Mouse (Mus musculus): ENCODE measurements around the gene Atp6v1g2. TPM values are rescaled to one million over a fixed set of nuclear protein-coding genes. Genes with fewer than 3 reads are reported as not detected.

Gene Atp6v1g2
- polyA plus RNA-seq, 1 experiment from 2014 or later, result 52.4 TPM

Small RNA genes within 50 kb of the gene (microRNA-seq; reads per million reads assigned to microRNA genes)
- gene Mir6973a (not detected), gene Mir6974 (not detected), gene Mir6975 (1.2 reads per million), gene Mir8094 (0.70 reads per million)

Other genes starting within 250 kb of the Atp6v1g2 start
- gene Vars, start 232.7 kb upstream of the Atp6v1g2 start, polyA plus RNA-seq (2015; fragmentation: Nextera tagmentation; extraction: Ambion mirVana), result 57.3 TPM in 2 replicates
- 0.16 and 0.18 TPM in 2 replicates for gene Vwa7, start 217.1 kb upstream of the Atp6v1g2 start, polyA plus RNA-seq (2015; fragmentation: Nextera tagmentation; extraction: Ambion mirVana)
- gene Sapcd1, start 205.6 kb upstream of the Atp6v1g2 start, polyA plus RNA-seq (2015; fragmentation: Nextera tagmentation; extraction: Ambion mirVana), result 2.5 and 2.9 TPM in 2 replicates
- 2.7 and 3.5 TPM in 2 replicates for gene Msh5, start 186.9 kb upstream of the Atp6v1g2 start, polyA plus RNA-seq (2015; fragmentation: Nextera tagmentation; extraction: Ambion mirVana)
- 100 and 102 TPM in 2 replicates for gene Clic1, start 183.7 kb upstream of the Atp6v1g2 start, polyA plus RNA-seq (2015; fragmentation: Nextera tagmentation; extraction: Ambion mirVana)
- 420 and 426 TPM in 2 replicates for gene Ddah2, start 174.6 kb upstream of the Atp6v1g2 start, polyA plus RNA-seq (2015; fragmentation: Nextera tagmentation; extraction: Ambion mirVana)
- not detected in 2 replicates for gene Ly6g6c, start 168.3 kb upstream of the Atp6v1g2 start, polyA plus RNA-seq (2015; fragmentation: Nextera tagmentation; extraction: Ambion mirVana)
- 0.25 and 0.31 TPM in 2 replicates for gene Mpig6b, start 167.5 kb upstream of the Atp6v1g2 start, polyA plus RNA-seq (2015; fragmentation: Nextera tagmentation; extraction: Ambion mirVana)
- 0.45 TPM in 1 of 2 replicates, not detected in the other for gene Ly6g6e, start 156.8 kb upstream of the Atp6v1g2 start, polyA plus RNA-seq (2015; fragmentation: Nextera tagmentation; extraction: Ambion mirVana)
- 0.61 and 1.1 TPM in 2 replicates for gene Ly6g6d, start 155.6 kb upstream of the Atp6v1g2 start, polyA plus RNA-seq (2015; fragmentation: Nextera tagmentation; extraction: Ambion mirVana)
- 0.19 and 0.28 TPM in 2 replicates for gene Ly6g6f, start 148.1 kb upstream of the Atp6v1g2 start, polyA plus RNA-seq (2015; fragmentation: Nextera tagmentation; extraction: Ambion mirVana)
- gene Abhd16a, start 144.4 kb upstream of the Atp6v1g2 start, polyA plus RNA-seq (2015; fragmentation: Nextera tagmentation; extraction: Ambion mirVana), result 86.9 and 93.8 TPM in 2 replicates
- 0.36 TPM in 1 of 2 replicates, not detected in the other for gene Ly6g5c, start 125.4 kb upstream of the Atp6v1g2 start, polyA plus RNA-seq (2015; fragmentation: Nextera tagmentation; extraction: Ambion mirVana)
- gene Ly6g5b, start 118.2 kb upstream of the Atp6v1g2 start, polyA plus RNA-seq (2015; fragmentation: Nextera tagmentation; extraction: Ambion mirVana), result 1.1 and 1.9 TPM in 2 replicates
- gene Gpank1, start 112.2 kb upstream of the Atp6v1g2 start, polyA plus RNA-seq (2015; fragmentation: Nextera tagmentation; extraction: Ambion mirVana), result 21.6 and 24.4 TPM in 2 replicates
- gene Csnk2b, start 111.6 kb upstream of the Atp6v1g2 start, polyA plus RNA-seq (2015; fragmentation: Nextera tagmentation; extraction: Ambion mirVana), result 317 and 322 TPM in 2 replicates
- 10.2 and 11.2 TPM in 2 replicates for gene D17H6S53E, start 107.3 kb upstream of the Atp6v1g2 start, polyA plus RNA-seq (2015; fragmentation: Nextera tagmentation; extraction: Ambion mirVana)
- 0.34 and 0.84 TPM in 2 replicates for gene Apom, start 101.6 kb upstream of the Atp6v1g2 start, polyA plus RNA-seq (2015; fragmentation: Nextera tagmentation; extraction: Ambion mirVana)
- gene Bag6, start 98.5 kb upstream of the Atp6v1g2 start, polyA plus RNA-seq (2015; fragmentation: Nextera tagmentation; extraction: Ambion mirVana), result 76.5 and 81.9 TPM in 2 replicates
- gene Prrc2a, start 68.8 kb upstream of the Atp6v1g2 start, polyA plus RNA-seq (2015; fragmentation: Nextera tagmentation; extraction: Ambion mirVana), result 181 and 196 TPM in 2 replicates
- 8.7 and 11.6 TPM in 2 replicates for gene Aif1, start 57.6 kb upstream of the Atp6v1g2 start, polyA plus RNA-seq (2015; fragmentation: Nextera tagmentation; extraction: Ambion mirVana)
- 6.8 and 8.9 TPM in 2 replicates for gene Lst1, start 45.2 kb upstream of the Atp6v1g2 start, polyA plus RNA-seq (2015; fragmentation: Nextera tagmentation; extraction: Ambion mirVana)
- 0.44 and 0.52 TPM in 2 replicates for gene Ltb, start 39.2 kb upstream of the Atp6v1g2 start, polyA plus RNA-seq (2015; fragmentation: Nextera tagmentation; extraction: Ambion mirVana)
- gene Tnf, start 31.7 kb upstream of the Atp6v1g2 start, polyA plus RNA-seq (2015; fragmentation: Nextera tagmentation; extraction: Ambion mirVana), result not detected in 2 replicates
- gene Lta, start 28.3 kb upstream of the Atp6v1g2 start, polyA plus RNA-seq (2015; fragmentation: Nextera tagmentation; extraction: Ambion mirVana), result 0.23 and 0.27 TPM in 2 replicates
- 0.57 and 0.83 TPM in 2 replicates for gene Gm16181, start 12.8 kb upstream of the Atp6v1g2 start, polyA plus RNA-seq (2015; fragmentation: Nextera tagmentation; extraction: Ambion mirVana)
- 8.4 and 10.8 TPM in 2 replicates for gene Nfkbil1, start 2.1 kb downstream of the Atp6v1g2 start, polyA plus RNA-seq (2015; fragmentation: Nextera tagmentation; extraction: Ambion mirVana)
- 391 and 410 TPM in 2 replicates for gene Ddx39b, start 8.1 kb downstream of the Atp6v1g2 start, polyA plus RNA-seq (2015; fragmentation: Nextera tagmentation; extraction: Ambion mirVana)
- 73.4 and 73.6 TPM in 2 replicates for gene H2-D1, start 29.1 kb downstream of the Atp6v1g2 start, polyA plus RNA-seq (2015; fragmentation: Nextera tagmentation; extraction: Ambion mirVana)
- gene H2-Q1, start 86.7 kb downstream of the Atp6v1g2 start, polyA plus RNA-seq (2015; fragmentation: Nextera tagmentation; extraction: Ambion mirVana), result 0.14 and 0.30 TPM in 2 replicates
- 0.68 and 1.0 TPM in 2 replicates for gene H2-Q2, start 108.6 kb downstream of the Atp6v1g2 start, polyA plus RNA-seq (2015; fragmentation: Nextera tagmentation; extraction: Ambion mirVana)
- gene H2-Q4, start 146.0 kb downstream of the Atp6v1g2 start, polyA plus RNA-seq (2015; fragmentation: Nextera tagmentation; extraction: Ambion mirVana), result 1.0 and 1.2 TPM in 2 replicates
- 0.30 and 0.34 TPM in 2 replicates for gene H2-Q6, start 191.2 kb downstream of the Atp6v1g2 start, polyA plus RNA-seq (2015; fragmentation: Nextera tagmentation; extraction: Ambion mirVana)
- gene H2-Q7, start 205.5 kb downstream of the Atp6v1g2 start, polyA plus RNA-seq (2015; fragmentation: Nextera tagmentation; extraction: Ambion mirVana), result 2.4 TPM in 2 replicates
- gene H2-Q10, start 236.4 kb downstream of the Atp6v1g2 start, polyA plus RNA-seq (2015; fragmentation: Nextera tagmentation; extraction: Ambion mirVana), result 0.10 and 0.23 TPM in 2 replicates